Mouse (Mus musculus) ZHBTc4 (cell line): ENCODE measurements around the gene Wipi2.

Source experiments
- DNase-seq: peaks from one replicate; pipeline ENCODE4 v3.0.0-alpha.2; 2011; ENCODE audit warnings: low read depth, low spot score

The Wipi2 gene

GRCm38 (mm10) chr5:142692971-142693737, 65.7 kb downstream of the Wipi2 start:
- DNase-seq = no peak

DNA sequence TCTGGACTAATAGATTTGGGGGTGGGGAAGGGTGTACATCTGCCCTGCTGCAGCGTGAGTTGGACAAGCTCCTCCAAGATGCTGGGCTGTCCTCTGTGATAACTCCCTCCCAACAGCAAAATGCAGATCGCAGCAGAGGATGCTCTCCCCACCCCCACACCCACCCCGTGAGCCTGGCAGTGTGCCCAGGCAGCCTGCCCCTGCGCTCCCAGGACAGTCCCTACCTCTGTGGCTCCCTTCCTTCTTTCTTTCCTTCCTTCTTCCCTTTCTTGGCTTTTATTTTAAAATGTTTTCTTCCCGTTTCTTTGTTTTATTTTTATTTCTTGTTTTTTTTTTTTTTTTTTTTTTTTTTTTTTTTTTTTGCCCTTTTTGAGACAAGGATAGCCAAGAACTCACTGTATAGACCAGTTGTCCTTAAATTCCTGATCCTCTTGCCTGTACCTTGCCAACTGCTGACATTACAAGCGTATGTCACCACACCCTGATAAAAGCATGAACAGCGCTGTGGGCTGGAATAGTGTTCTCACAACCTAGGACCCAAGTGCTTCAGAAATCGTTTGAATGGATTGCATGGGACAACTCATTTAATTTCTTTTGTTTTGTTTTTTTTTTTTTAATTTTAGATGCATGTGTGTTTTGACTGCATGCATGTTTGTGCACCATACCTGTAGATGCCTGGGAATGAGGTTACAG, 66.4 kb downstream of the Wipi2 start:
- DNase-seq = no peak

GRCm38 (mm10) chr5:142694627-142695340, 67.3 kb downstream of the Wipi2 start:
- peak; percentile 79 for DNase-seq

- DNase-seq = peak; percentile 66
Measured at GRCm38 (mm10) chr5:142696258-142696657, 68.8 kb downstream of the Wipi2 start.

GRCm38 (mm10) chr5:142696865-142697264, 69.4 kb downstream of the Wipi2 start:
- no peak for DNase-seq

- no peak for DNase-seq
Measured at GRCm38 (mm10) chr5:142697742-142698141, 70.2 kb downstream of the Wipi2 start.

DNA sequence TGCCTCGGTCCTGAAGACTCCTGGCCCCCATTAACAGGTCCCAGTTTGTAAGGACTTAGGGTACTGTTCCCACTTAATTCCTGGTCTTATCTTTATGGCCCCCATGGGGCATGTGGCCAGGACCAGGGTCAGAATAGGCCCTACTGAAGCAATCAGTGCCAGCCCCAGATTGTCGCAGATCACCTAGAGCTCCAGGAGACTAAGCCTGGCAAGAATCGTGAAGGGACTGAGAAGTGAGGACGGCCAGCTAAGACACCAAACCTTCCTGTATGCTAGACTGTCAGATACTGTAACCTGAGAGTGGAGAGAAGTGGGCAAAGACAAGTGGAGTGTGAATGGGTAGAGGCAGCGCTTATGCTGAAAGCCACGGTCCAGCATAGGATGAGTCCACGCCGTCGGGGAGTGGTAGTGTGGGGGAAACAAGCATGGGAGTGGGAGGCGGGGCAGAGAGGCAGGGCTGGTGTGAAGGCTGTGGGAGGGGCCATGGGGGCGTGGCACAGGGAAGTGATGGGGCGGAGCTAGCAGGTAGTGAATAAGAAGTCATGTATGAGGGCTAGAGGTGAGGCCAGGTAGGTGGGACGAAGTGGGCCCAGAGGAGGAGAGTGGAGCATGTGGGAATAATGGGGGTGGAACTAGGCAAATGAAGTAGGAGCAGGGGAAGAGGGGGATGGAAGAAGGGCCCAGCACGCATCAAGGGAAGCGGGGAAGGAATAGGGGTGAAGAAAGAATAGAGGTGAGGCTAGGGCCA, 73.5 kb downstream of the Wipi2 start:
- DNase-seq = peak; percentile 90

- DNase-seq = peak; percentile 90
Measured at GRCm38 (mm10) chr5:142701651-142702510, 74.4 kb downstream of the Wipi2 start.

DNA sequence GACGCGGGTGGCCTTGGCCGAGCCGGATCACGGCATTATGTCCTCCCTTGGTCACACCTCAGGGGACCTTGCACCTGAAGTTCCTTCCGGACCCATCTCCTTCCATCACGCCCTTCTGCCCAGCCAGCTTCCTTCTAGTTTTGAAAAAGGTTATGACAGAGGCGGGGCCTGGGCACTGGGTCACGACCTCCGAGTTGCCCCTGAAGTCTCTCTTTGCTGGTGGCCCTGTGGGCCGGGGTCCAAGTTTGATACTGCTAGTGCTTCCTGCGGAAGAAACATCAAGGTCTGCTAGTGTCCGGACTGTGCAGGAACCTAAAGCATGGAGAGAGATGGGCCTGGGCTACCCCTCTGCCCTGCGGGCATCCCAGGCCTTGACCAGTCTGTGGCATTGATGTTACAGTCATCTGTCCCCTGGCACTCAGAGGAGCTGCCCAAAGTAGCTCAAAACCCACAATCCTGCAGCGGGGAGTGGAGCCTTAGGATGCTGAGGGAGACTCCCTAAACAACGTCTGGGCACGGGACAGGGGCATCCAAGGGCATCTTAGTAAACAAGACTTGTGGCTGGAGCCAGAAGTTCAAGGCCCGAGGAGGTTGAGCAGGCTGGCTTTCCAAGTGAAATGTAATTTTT, 75.1 kb downstream of the Wipi2 start:
- DNase-seq = no peak

DNA sequence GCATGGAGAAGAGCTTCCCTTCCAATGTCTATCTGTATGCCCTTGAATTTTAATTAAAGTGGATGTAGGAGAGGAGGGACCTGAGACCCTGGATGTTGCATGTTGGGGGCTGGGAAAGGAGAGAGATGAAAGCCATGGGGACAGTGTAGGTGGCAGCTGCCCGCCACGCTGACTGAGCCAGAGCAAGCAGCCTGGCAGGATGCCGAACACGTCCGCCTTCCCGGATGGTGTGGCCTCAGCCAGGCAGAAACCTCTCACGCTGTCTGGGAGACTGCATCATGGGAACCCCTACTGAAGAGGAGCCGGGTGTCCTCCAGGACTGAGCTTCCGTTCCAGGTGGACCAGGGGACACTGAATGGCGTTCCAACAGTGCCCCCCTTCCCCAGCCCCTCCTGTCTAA, 76.1 kb downstream of the Wipi2 start:
- DNase-seq = no peak

GRCm38 (mm10) chr5:142707709-142708108, 80.2 kb downstream of the Wipi2 start:
- no peak for DNase-seq

- no peak for DNase-seq
Measured at GRCm38 (mm10) chr5:142709436-142709835, 81.9 kb downstream of the Wipi2 start.

GRCm38 (mm10) chr5:142712373-142712772, 84.9 kb downstream of the Wipi2 start:
- DNase-seq = peak; percentile 82

- DNase-seq = no peak
Measured at GRCm38 (mm10) chr5:142713966-142714365, 86.5 kb downstream of the Wipi2 start.

DNA sequence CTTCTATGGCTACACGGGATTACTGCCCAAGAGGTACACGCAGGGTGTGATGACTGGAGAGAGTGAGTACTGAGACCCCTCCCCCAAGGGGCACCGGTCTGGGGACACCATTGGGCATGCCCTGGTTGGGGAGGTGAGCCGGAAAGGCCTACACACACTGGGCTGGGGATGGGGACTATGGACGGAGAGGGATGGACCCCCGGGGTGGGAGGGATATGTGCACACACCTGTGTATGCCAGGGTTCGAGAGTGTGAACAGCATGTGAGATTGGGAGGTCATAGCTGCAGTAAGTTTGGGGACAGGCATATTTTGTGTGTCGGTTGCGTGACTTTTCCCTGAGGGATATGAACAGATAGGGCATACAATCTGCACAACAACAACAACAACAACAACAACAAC, 87.6 kb downstream of the Wipi2 start:
- no peak for DNase-seq

DNA sequence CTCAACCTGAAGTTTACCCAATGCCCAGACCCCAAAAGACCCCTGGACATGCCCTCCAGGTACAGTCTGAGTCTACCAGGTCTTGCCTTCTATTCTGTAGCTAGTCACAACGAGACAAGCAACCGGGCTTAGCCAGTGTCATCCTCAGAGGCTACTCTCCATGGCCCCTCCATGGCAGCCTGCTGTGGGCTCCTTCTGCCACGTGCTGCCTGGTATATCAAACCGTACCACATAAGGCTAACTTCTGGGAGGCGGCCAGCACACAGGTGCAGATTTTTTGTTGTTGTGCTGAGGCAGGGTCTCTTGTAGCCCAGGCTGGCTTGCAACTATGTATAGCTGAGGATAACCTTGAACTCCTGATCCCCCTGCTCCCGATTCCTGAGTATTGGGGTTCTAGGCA, 88.6 kb downstream of the Wipi2 start:
- DNase-seq = no peak

DNA sequence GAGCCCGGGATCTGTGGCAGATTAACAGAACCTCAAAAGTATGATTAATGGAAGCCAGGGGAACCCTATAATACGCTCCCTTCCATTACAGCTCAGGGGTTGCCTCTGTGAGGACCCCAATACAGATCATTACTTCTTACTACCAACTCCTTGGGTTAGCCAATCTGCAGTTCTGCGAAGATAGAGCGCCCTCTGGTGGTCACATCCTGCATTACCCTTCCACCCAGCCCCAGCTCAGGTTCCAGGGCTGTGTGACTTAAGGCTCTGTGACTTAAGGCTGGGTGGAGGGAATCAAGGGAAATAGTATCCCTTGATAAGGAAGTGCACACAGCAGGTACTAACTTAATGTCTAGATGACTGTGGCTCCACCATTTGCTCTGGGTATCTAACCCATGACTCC, 90.5 kb downstream of the Wipi2 start:
- DNase-seq = peak; percentile 83

- no peak for DNase-seq
Measured at GRCm38 (mm10) chr5:142718486-142718885, 91.0 kb downstream of the Wipi2 start.

DNA sequence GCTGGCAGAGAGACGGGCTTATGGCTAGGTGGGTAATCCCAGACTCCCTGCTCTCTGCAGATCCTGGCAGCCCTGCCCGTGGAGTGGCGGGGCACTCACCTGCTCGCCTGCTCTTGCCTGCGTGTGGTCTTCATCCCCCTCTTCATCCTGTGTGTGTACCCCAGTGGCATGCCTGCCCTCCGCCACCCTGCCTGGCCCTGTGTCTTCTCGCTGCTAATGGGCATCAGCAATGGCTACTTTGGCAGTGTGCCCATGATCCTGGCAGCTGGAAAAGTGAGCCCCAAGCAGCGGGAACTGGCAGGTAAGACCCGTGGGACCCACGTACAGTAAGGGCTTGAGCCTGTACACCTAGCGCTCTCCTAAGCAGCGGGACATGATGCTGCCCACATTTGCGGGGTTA, 92.4 kb downstream of the Wipi2 start:
- no peak for DNase-seq
